In genomic region chr3:127788038-127788437, GRCm38 (mm10) we compare ENCODE assay signal across 25 mouse cellular contexts. TPM values are rescaled to one million over a fixed set of nuclear protein-coding genes. Genes with fewer than 3 reads are reported as not detected.
DNase-seq lines count a peak whose midpoint lies in the region; ATAC-seq lines count a peak whose summit lies in the region.
"Had no signal": no experiment of that assay in that cellular context is flagged by ENCODE, and none has a peak within 500 bp of the region (broad histone marks: within the 10 kb centered on the region; RNA-seq: fewer than 3 reads in every experiment).

No protein-coding gene starts in this region.

- H3K36me3 ChIP-seq in liver, embryonic 13.5 days: no peaks in the 10 kb centered on the region
- H3K36me3 ChIP-seq in intestine, embryonic 16.5 days (ENCODE audit: control insufficient read depth, insufficient read depth, low read length): no peaks in the 10 kb centered on the region
- H3K36me3 ChIP-seq: G1E; limb, embryonic 10.5 days; limb, embryonic 15.5 days; midbrain, embryonic 12.5 days; neural tube, embryonic 13.5 days had no signal

- peak; percentile 30 for DNase-seq in adrenal gland, adult 2 months
- no peak for DNase-seq in adrenal gland, adult 8-10 months
- DNase-seq in liver, embryonic 13.5 days: no peak
- no peak for DNase-seq in liver
- DNase-seq in adrenal gland, postnatal 36 days: peak; percentile 26 to 38
- DNase-seq in gastrocnemius, adult 8-10 months (ENCODE audit: low spot score in 2 of 2): no peak
- DNase-seq in kidney, postnatal 10 days: no peak
- DNase-seq: cerebellum, adult 2 months; cerebellum, postnatal 14 days; gastrocnemius, adult 2 months; heart, postnatal 14 days; kidney, adult 2 months; layer of hippocampus, postnatal 36 days; lung, adult 2 months; lung, postnatal 10 days; right cerebral cortex, postnatal 4 days; thymus, postnatal 14 days had no signal

- H3K4me1 ChIP-seq in liver, embryonic 13.5 days (replicated peaks): peaks cover 32% of the 10 kb centered on the region
- H3K4me1 ChIP-seq in intestine, embryonic 16.5 days (ENCODE audit: control insufficient read depth, insufficient read depth, low read length): peaks cover 6% of the 10 kb centered on the region; the same call in 1 of the 2 replicates

- no peak overlapping the region; the same call in 1 of the 2 replicates for H3K9ac ChIP-seq in liver, embryonic 13.5 days
- H3K9ac ChIP-seq in intestine, embryonic 16.5 days (ENCODE audit: low read depth, low read length): no peak overlapping the region
- H3K9ac ChIP-seq: limb, embryonic 15.5 days; midbrain, embryonic 12.5 days; neural tube, embryonic 13.5 days had no signal

- 0 out of 2 replicates have a peak, but pooled peaks cover 7% of the 10 kb centered on the region for H3K27me3 ChIP-seq in liver, embryonic 13.5 days
- no peaks in the 10 kb centered on the region for H3K27me3 ChIP-seq in intestine, embryonic 16.5 days (replicated peaks; ENCODE audit: control insufficient read depth, insufficient read depth, low read length)

- 0 out of 2 replicates have a peak overlapping the region, but pooled peaks have one; percentile 4 for H3K4me2 ChIP-seq in liver, embryonic 13.5 days
- H3K4me2 ChIP-seq in intestine, embryonic 16.5 days (ENCODE audit: low read depth, low read length): no peak overlapping the region
- H3K4me2 ChIP-seq: limb, embryonic 15.5 days; midbrain, embryonic 12.5 days; neural tube, embryonic 13.5 days had no signal

- H3K9me3 ChIP-seq in liver, embryonic 13.5 days (replicated peaks): no peaks in the 10 kb centered on the region
- no peaks in the 10 kb centered on the region for H3K9me3 ChIP-seq in intestine, embryonic 16.5 days (ENCODE audit: control insufficient read depth, low read length)
- H3K9me3 ChIP-seq: limb, embryonic 10.5 days; limb, embryonic 15.5 days; midbrain, embryonic 12.5 days; neural tube, embryonic 13.5 days had no signal

- H3K27ac ChIP-seq in liver, embryonic 13.5 days: no peak overlapping the region
- H3K27ac ChIP-seq in intestine, embryonic 16.5 days (ENCODE audit: low read length): peak overlapping the region; percentile 51; the same call in 1 of the 2 replicates
- H3K27ac ChIP-seq: gastrocnemius, adult 2 months; limb, embryonic 10.5 days; limb, embryonic 15.5 days; midbrain, embryonic 12.5 days; neural tube, embryonic 13.5 days had no signal

- no peak overlapping the region for H3K4me3 ChIP-seq in liver, embryonic 13.5 days (replicated peaks)
- peak overlapping the region; percentile 4 for H3K4me3 ChIP-seq in intestine, embryonic 16.5 days (ENCODE audit: low read length)
- H3K4me3 ChIP-seq: erythroblast, embryonic 14.5 days; limb, embryonic 10.5 days; limb, embryonic 15.5 days; midbrain, embryonic 12.5 days had no signal

- ATAC-seq in liver, embryonic 13.5 days (ENCODE audit: low read depth): no peak
- ATAC-seq in intestine, embryonic 16.5 days: no peak
- ATAC-seq: forebrain, embryonic 16.5 days had no signal

- WGBS in liver, embryonic 13.5 days (ENCODE audit: insufficient replicate concordance): 43% methylated on average over 7 of the region's 7 CpGs
- WGBS in intestine, embryonic 16.5 days: 44% methylated on average over 7 of the region's 7 CpGs

RNA-seq across cellular contexts. Expression of gene Tifa, which starts 1.6 kb away (rescaled TPM):
- 1 to 10 TPM; 3.4 to 6.5 TPM for total RNA-seq in adrenal gland, adult 2 months (2021)
- 16.4 and 23.6 TPM in 2 replicates for polyA plus RNA-seq in adrenal gland, adult 2 months (2012; rRNA removed)
- 10 to 100 TPM in 1 of 4 experiments, 1 to 10 TPM in 3; 5.7 to 10.9 (median 8.4) TPM for total RNA-seq in adrenal gland, adult 8-10 months (2022)
- polyA plus RNA-seq in liver, embryonic 13.5 days (2015; fragmentation: Nextera tagmentation; extraction: Ambion mirVana): 14.2 and 15.6 TPM in 2 replicates
- total RNA-seq in adrenal gland, postnatal 36 days (2021): 1 to 10 TPM; 4.4 to 4.9 TPM
- polyA plus RNA-seq in intestine, embryonic 16.5 days (2015; fragmentation: Nextera tagmentation; extraction: Ambion mirVana): 27.4 and 35.2 TPM in 2 replicates
- total RNA-seq in gastrocnemius, adult 8-10 months (2022): 1 to 10 TPM in 2 of 4 experiments, under 1 TPM in 2; 0.85 to 1.6 (median 1.0) TPM

RNA-seq across cellular contexts. Expression of gene Alpk1, which starts 7.7 kb away (rescaled TPM):
- total RNA-seq in adrenal gland, adult 2 months (2021): 1 to 10 TPM; 6.8 to 9.2 TPM
- polyA plus RNA-seq in adrenal gland, adult 2 months (2012; rRNA removed): 0.75 and 1.2 TPM in 2 replicates
- 10 to 100 TPM; 11.8 to 21.1 (median 15.1) TPM for total RNA-seq in adrenal gland, adult 8-10 months (2022)
- polyA plus RNA-seq in liver, embryonic 13.5 days (2015; fragmentation: Nextera tagmentation; extraction: Ambion mirVana): 0.54 and 0.58 TPM in 2 replicates
- total RNA-seq in adrenal gland, postnatal 36 days (2021): 10 to 100 TPM in 1 of 2 experiments, 1 to 10 TPM in 1; 9.4 to 12.7 TPM
- polyA plus RNA-seq in intestine, embryonic 16.5 days (2015; fragmentation: Nextera tagmentation; extraction: Ambion mirVana): 1.6 and 2.5 TPM in 2 replicates
- total RNA-seq in gastrocnemius, adult 8-10 months (2022): 1 to 10 TPM in 3 of 4 experiments, under 1 TPM in 1; 0.92 to 1.8 (median 1.6) TPM
- polyA plus RNA-seq: erythroblast, embryonic 14.5 days had no signal

RNA-seq across cellular contexts. Expression of gene Ap1ar, which starts 49.3 kb away (rescaled TPM):
- 10 to 100 TPM; 28.3 to 34.2 TPM for total RNA-seq in adrenal gland, adult 2 months (2021)
- 20.9 and 24.4 TPM in 2 replicates for polyA plus RNA-seq in adrenal gland, adult 2 months (2012; rRNA removed)
- total RNA-seq in adrenal gland, adult 8-10 months (2022): 10 to 100 TPM; 34.6 to 43.5 (median 42.4) TPM
- 19.7 and 25.7 TPM in 2 replicates for polyA plus RNA-seq in liver, embryonic 13.5 days (2015; fragmentation: Nextera tagmentation; extraction: Ambion mirVana)
- 10 to 100 TPM; 35.6 to 37.3 TPM for total RNA-seq in adrenal gland, postnatal 36 days (2021)
- 87.4 and 101 TPM in 2 replicates for polyA plus RNA-seq in intestine, embryonic 16.5 days (2015; fragmentation: Nextera tagmentation; extraction: Ambion mirVana)
- total RNA-seq in gastrocnemius, adult 8-10 months (2022): 10 to 100 TPM; 22.7 to 30.0 (median 27.5) TPM

Comparison
In these comparisons a context has a peak if more than half of its experiments do, and no peak if none do; other contexts are left out.
1. DNase-seq: peak in adrenal gland, adult 2 months (single experiment) and adrenal gland, postnatal 36 days (2 of 2); none in adrenal gland, adult 8-10 months (single experiment), liver, embryonic 13.5 days (single experiment), liver (single experiment), gastrocnemius, adult 8-10 months (0 of 2) and kidney, postnatal 10 days (single experiment).